Mouse (Mus musculus): ENCODE measurements around the gene Mgat4b. TPM values are rescaled to one million over a fixed set of nuclear protein-coding genes. Genes with fewer than 3 reads are reported as not detected.
A peak's percentile ranks its signal among the peaks of the same experiment; 100 is the strongest.
"Not testable (repeated sequence)": the region's sequence is repeated elsewhere in the genome, so short reads cannot be mapped to it uniquely, and the experiment has no call there.

The Mgat4b gene
- polyA plus RNA-seq (2016; fragmentation: Nextera tagmentation; extraction: Ambion mirVana): 31.2 and 35.2 TPM in 2 replicates

DNA sequence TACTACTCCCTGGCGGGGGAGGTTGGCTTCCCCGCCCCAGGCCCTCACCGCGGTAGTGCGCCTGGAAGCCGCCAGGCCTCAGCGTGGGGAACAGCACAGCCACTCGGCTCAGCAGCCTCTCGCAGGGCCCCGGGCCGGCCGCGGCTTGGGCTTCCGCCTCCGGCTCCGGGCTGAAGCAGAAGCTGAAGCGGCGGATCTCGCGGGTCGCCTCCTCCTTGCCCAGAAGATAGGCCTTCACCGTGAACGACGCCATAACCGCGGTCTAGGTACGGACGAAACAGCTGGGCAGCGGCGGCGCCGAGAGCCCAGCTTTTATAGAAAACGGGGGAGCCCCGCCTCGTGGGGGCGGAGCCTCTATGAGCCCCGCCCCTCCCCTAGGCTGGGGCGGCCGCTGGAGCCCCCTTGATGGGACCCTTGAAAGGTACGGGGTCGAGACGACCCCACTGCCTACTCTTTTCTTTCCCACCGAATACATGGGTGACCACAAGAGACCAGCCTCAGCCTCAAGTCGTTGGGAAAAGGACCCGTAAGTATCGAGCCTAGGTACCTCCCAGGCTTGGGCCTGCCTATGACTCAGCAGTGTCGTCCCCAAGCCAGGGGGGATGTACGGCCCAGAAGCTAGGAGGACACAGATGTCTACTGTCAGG lies at the start of gene Mgat4b, which contains the start of gene Sqstm1:
Gene Mgat4b (plus strand): TSS at position 386 of the 647 bp plus-strand sequence.
Gene Sqstm1 (minus strand): TSS at position 323 of the 647 bp plus-strand sequence.
- Histone ChIP-seq H3K4me1 (replicated peaks) (peaks cover 15% of the 10 kb centered on the region), H3K27me3 (no peaks in the 10 kb centered on the region), H3K9ac (replicated peaks) (peak within 1 kb of the TSS; percentile 90), H3K4me3 (replicated peaks) (peak within 1 kb of the TSS; percentile 94), H3K36me3 (peaks cover 26% of the 10 kb centered on the region), H3K9me3 (no peaks in the 10 kb centered on the region), H3K4me2 (peak within 1 kb of the TSS; percentile 63), H3K27ac (peak within 1 kb of the TSS; percentile 96)
- peak; percentile 70 for ATAC-seq (ENCODE audit: insufficient number of reproducible peaks, insufficient read depth, low FRiP score, low TSS enrichment, low read depth)
- WGBS: under 1% methylated on average over 48 of the region's 48 CpGs

DNA sequence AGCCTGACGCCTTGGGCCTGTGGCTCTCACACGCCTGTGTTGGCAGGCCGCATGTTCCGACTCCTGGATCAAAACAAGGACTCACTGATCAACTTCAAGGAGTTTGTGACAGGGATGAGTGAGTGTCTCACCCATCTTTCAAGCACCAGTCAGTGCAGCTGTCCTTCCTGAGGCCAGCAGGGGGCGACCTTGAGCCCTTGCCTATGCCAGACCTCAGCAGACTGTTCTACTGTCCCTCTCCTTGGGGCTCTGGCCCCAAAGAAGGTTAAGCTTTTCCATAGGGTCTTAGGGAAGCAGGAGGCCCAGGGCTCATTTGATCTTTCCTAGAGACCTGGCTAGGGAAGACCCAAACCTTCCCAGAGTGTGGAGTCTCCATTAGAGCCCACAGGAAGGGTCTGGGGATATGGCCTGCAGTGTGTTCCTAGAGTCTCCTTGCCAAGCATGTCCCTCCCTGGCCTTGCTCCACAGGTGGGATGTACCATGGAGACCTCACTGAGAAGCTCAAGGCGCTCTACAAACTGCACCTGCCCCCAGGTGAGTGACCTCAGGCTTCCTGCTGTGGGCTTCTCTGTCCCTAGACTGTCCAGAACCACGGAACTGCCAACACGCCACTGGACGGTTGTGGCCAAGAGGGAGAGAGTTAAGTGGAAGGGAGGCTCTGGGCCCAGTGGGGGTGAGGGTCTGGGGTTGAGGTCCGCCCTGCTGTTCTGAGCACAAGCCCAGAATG lies 48.9 kb upstream of the Mgat4b start:
- Histone ChIP-seq H3K4me1 (replicated peaks) (no peaks in the 10 kb centered on the region), H3K9ac (replicated peaks) (no peak overlapping the region), H3K4me3 (replicated peaks) (no peak overlapping the region), H3K27me3 (no peaks in the 10 kb centered on the region), H3K9me3 (no peaks in the 10 kb centered on the region), H3K27ac (no peak overlapping the region), H3K4me2 (no peak overlapping the region), H3K36me3 (peaks cover 91% of the 10 kb centered on the region)
- no peak; the same call in 1 of the 2 replicates for ATAC-seq (ENCODE audit: insufficient number of reproducible peaks, insufficient read depth, low FRiP score, low TSS enrichment, low read depth)
- WGBS: 64% methylated on average over 10 of the region's 10 CpGs

DNA sequence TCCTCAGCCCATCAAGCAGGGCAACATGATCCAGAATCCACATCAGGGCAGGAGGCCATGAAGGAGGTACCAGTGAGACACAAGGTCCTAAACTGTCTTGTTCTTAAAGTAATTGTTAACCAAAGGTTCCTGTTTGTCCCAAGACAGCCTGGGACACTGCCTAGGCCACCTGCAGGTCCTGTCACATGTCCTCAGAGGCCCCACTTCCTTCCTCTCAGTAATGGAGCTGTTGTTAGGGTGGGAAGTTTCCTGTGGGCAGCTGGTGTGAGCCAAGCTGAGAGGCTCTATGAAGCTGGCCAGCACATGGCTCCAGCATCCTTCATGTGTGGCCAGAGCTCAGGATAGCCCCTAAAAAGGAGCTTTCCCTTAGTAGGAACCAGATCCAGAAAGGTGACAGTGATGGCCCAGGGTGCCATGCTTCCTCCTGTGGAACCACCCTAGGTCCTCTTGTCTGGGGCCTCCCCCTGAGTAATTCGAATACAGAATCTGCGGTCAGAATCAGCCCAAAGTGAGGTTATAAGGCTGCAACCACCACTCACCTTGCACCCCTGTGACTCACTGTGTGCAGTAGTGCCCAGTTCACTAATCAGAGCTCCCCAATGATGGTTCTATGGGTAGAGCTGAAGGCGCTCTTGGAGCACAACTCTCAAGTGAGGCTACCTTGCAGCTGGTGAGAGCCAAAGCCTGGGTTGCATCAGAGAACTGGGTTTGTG lies 48.2 kb upstream of the Mgat4b start:
- Histone ChIP-seq H3K4me2 (no peak overlapping the region), H3K27ac (no peak overlapping the region), H3K36me3 (peaks cover 87% of the 10 kb centered on the region), H3K4me1 (replicated peaks) (no peaks in the 10 kb centered on the region), H3K4me3 (replicated peaks) (no peak overlapping the region), H3K27me3 (no peaks in the 10 kb centered on the region), H3K9me3 (no peaks in the 10 kb centered on the region), H3K9ac (replicated peaks) (no peak overlapping the region)
- no peak for ATAC-seq (ENCODE audit: insufficient number of reproducible peaks, insufficient read depth, low FRiP score, low TSS enrichment, low read depth)
- WGBS: 87% methylated on average over 3 of the region's 3 CpGs

DNA sequence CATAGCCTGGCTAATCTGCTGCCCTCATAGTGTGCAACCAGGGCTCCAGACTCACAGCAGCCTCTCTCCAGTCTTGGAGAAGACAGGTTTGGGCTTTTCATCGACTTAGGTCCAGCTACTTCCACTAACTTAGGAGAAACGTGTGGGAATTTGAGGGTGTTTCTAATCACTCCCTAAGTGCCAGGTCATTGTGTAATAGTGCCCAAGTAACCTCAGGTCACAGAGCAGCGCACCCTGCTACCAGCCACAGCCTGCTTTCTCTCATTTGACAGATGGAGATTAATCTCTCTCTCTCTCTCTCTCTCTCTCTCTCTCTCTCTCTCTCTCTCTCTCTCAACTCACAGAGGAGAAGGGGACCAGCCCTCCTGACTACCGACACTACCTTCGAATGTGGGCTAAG lies 42.3 kb upstream of the Mgat4b start:
- no peak overlapping the region for H3K4me3 ChIP-seq (replicated peaks)
- ATAC-seq (ENCODE audit: insufficient number of reproducible peaks, insufficient read depth, low FRiP score, low TSS enrichment, low read depth): no peak
- no peak overlapping the region for H3K27ac ChIP-seq
- no peaks in the 10 kb centered on the region for H3K27me3 ChIP-seq
- no peaks in the 10 kb centered on the region for H3K9me3 ChIP-seq
- H3K9ac ChIP-seq (replicated peaks): no peak overlapping the region
- no peak overlapping the region for H3K4me2 ChIP-seq
- H3K4me1 ChIP-seq (replicated peaks): no peaks in the 10 kb centered on the region
- H3K36me3 ChIP-seq: peaks cover 74% of the 10 kb centered on the region
- WGBS: 90% methylated on average over 5 of the region's 5 CpGs

DNA sequence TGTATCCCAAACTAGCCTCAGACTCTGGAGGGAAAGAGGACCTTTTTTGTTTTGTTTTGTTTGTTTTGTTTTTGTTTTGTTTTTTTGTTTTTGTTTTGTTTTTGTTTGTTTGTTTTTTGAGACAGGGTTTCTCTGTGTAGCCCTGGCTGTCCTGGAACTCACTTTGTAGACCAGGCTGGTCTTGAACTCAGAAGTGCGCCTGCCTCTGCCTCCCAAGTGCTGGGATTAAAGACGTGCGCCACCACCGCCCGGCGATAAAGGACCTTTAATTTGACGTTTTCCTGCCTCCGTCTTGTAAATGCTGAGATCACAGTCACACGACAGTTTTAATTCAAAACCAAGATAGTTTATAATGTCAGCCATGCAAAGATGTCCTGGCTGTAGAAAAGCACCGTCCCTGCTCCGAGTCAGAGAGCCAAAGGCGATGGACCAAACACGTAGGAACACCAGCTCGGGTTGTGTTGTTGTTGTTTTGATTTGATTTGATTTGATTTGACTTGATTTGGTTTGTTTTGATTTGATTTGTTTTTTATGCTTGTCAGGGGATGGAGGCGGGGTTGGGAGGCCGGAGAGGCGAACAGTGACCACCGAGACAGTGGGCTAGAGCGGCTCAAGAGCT lies 36.5 kb upstream of the Mgat4b start, which contains the start of gene Mrnip:
Gene Mrnip (plus strand): TSS at position 334 of the 619 bp plus-strand sequence.
- peak; percentile 16; the same call in 1 of the 2 replicates for ATAC-seq (ENCODE audit: insufficient number of reproducible peaks, insufficient read depth, low FRiP score, low TSS enrichment, low read depth)
- peak within 1 kb of the TSS; percentile 73 for H3K4me3 ChIP-seq (replicated peaks)
- not testable (repeated sequence) for H3K4me1 ChIP-seq (replicated peaks); H3K9me3 ChIP-seq; H3K27me3 ChIP-seq
- H3K36me3 ChIP-seq: peaks cover 55% of the 10 kb centered on the region
- H3K27ac ChIP-seq: peak within 1 kb of the TSS; percentile 62; the same call in 1 of the 2 replicates
- WGBS: 6% methylated on average over 19 of the region's 19 CpGs
- H3K9ac ChIP-seq (replicated peaks): peak within 1 kb of the TSS; percentile 77
- H3K4me2 ChIP-seq: peak within 1 kb of the TSS; percentile 65

DNA sequence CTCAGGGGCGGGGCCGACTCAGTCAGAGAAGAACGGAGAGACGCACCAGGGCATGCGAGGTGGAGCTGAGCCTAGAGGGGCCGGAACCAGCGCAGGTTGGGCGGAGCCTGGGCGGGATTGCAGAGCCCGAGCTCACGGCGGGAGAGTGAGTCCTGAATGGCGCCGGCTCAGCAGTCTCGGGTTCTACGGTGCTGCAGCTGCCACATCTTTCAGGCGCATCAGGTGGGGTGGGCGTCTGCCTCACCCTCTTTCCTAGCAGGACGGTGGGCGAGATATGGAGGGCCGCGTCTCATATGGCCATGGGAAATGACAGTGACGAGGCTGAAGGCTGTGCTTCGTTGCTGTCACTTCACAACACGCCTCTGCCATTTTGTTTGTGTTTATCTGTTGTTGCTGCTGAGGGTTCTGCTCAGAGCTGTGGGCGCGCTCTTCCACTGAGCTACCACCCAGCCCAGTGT lies 35.9 kb upstream of the Mgat4b start:
- Histone ChIP-seq H3K4me1 (replicated peaks) (peaks cover 5% of the 10 kb centered on the region), H3K27ac (peak overlapping the region; percentile 62; the same call in 1 of the 2 replicates), H3K9me3 (no peaks in the 10 kb centered on the region), H3K36me3 (peaks cover 51% of the 10 kb centered on the region), H3K4me2 (peak overlapping the region; percentile 65), H3K27me3 (no peaks in the 10 kb centered on the region), H3K4me3 (replicated peaks) (peak overlapping the region; percentile 73), H3K9ac (replicated peaks) (peak overlapping the region; percentile 77)
- peak; percentile 98 for ATAC-seq (ENCODE audit: insufficient number of reproducible peaks, insufficient read depth, low FRiP score, low TSS enrichment, low read depth)
- WGBS: under 1% methylated on average over 27 of the region's 27 CpGs

DNA sequence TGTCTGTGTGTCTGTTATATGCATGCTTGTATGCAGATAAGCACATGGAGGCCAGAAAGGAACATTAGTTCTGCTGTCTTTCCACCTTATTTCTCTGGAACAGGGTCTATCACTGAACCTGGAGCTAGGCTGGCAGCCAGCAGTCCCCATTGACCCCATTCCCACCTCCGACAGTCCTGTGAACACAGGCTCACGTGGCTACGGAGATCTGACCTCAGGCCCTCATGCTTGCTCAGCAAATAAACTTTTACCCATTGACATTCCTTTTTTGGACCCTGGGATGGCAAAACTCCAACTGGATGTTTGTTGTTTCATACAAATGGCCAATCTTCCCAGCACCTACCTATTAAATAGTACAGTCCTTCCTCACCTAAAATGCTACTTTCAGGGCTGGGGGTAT lies 34.3 kb upstream of the Mgat4b start:
- ATAC-seq (ENCODE audit: insufficient number of reproducible peaks, insufficient read depth, low FRiP score, low TSS enrichment, low read depth): no peak
- no peaks in the 10 kb centered on the region for H3K27me3 ChIP-seq
- WGBS: 84% methylated on average over 3 of the region's 3 CpGs
- H3K9ac ChIP-seq (replicated peaks): no peak overlapping the region
- no peak overlapping the region for H3K4me2 ChIP-seq
- H3K9me3 ChIP-seq: no peaks in the 10 kb centered on the region
- H3K4me3 ChIP-seq (replicated peaks): no peak overlapping the region
- H3K4me1 ChIP-seq (replicated peaks): peaks cover 5% of the 10 kb centered on the region
- H3K36me3 ChIP-seq: peaks cover 43% of the 10 kb centered on the region
- H3K27ac ChIP-seq: no peak overlapping the region

DNA sequence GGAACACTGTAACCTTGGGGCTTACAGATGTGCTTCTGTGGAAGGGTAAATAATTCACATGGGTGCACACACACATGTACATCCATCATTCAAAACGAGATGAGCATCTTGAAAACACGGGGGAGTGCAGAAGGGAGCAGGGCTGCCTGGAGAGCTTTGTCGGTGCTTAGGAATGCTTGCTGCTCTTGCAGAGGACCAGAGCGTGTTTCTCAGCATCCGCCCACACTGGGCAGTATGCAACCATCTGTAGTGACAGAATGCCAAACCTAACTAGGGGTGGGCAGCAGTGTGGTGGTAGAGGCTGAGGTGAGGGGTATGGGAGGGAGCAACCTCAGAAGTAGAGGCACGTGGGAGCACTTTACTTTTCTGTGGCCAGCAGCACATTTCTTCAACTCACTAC lies 33.6 kb upstream of the Mgat4b start:
- no peak for ATAC-seq (ENCODE audit: insufficient number of reproducible peaks, insufficient read depth, low FRiP score, low TSS enrichment, low read depth)

DNA sequence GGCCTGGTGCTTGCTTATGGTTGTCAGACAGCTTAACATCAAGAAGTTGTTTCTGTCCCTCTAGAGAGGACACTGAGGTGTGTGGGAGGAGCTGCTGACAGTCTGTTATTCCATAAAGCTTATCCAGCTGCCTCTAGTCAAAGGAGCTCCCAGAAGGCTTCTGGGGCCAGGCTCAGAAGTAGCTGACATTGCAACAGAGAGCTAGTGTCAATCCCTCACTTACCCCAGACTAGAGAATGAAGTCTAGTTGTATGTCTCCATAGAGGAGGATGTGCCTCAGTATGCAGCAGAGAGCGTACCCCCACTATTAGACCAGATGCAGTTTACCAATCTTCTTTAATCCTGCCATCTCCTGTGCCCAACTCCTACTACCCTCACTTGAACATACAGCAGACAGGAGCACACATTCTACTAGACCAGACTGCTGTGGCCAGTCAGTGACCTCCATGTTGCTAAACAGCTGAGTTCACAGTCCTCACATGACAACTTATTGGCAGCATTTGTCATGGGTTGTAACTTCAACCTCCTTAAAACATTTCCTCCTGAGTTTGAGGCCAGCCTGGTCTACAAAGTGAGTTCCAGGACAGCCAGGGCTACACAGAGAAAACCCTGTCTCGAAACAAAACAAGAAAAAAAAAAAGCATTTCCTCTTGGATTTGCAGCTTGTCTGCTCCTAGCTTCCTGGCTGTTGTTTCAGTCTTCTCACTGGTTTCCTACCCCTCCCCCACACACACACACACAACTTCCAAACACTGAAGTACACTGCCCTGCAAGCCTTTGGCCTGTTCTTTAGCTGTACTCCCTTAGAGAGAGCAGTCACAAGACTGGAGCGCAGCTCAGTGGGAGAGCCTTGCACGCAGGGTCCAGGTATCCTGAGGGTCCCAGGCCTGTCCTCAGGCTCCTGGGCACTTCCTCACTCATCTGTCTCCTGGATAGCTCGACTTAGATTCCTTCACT lies 31.9 kb upstream of the Mgat4b start:
- Histone ChIP-seq H3K9me3 (no peaks in the 10 kb centered on the region), H3K9ac (replicated peaks) (no peak overlapping the region), H3K27me3 (no peaks in the 10 kb centered on the region), H3K27ac (no peak overlapping the region), H3K36me3 (peaks cover 47% of the 10 kb centered on the region), H3K4me2 (no peak overlapping the region), H3K4me3 (replicated peaks) (no peak overlapping the region), H3K4me1 (replicated peaks) (peaks cover 5% of the 10 kb centered on the region)
- 79% methylated on average over 5 of the region's 5 CpGs for WGBS
- no peak for ATAC-seq (ENCODE audit: insufficient number of reproducible peaks, insufficient read depth, low FRiP score, low TSS enrichment, low read depth)

More for the DNA sequence above, 33.6 kb upstream of the Mgat4b start:
- Histone ChIP-seq H3K4me3 (replicated peaks) (no peak overlapping the region), H3K9ac (replicated peaks) (no peak overlapping the region), H3K4me2 (no peak overlapping the region), H3K27me3 (no peaks in the 10 kb centered on the region), H3K9me3 (no peaks in the 10 kb centered on the region), H3K4me1 (replicated peaks) (peaks cover 5% of the 10 kb centered on the region), H3K27ac (no peak overlapping the region), H3K36me3 (peaks cover 36% of the 10 kb centered on the region)
- WGBS: 82% methylated on average over 6 of the region's 6 CpGs
